Mouse (Mus musculus) neural tube, embryonic 10.5 days (tissue): Measurements from ENCODE around the gene Dusp13.

Experiments
- DNase-seq: peaks from one replicate; pipeline ENCODE4 v3.0.0-alpha.2; 2017; ENCODE audit warnings: low spot score; ENCODE audit errors: extremely low spot score

Gene Dusp13

GRCm38 (mm10) chr14:21750881-21751542, at the start of gene Dusp13:
Gene Dusp13, minus strand, starts transcription at chr14:21751181.
- peak; percentile 66 for DNase-seq

GRCm38 (mm10) chr14:21800641-21801040, 49.7 kb upstream of the Dusp13 start:
- DNase-seq: no peak

- no peak for DNase-seq
Measured at GRCm38 (mm10) chr14:21792250-21792649, 41.3 kb upstream of the Dusp13 start.

GRCm38 (mm10) chr14:21791722-21792121, 40.7 kb upstream of the Dusp13 start:
- DNase-seq: no peak

- no peak for DNase-seq
Measured at GRCm38 (mm10) chr14:21790585-21791251, 39.7 kb upstream of the Dusp13 start.

- no peak for DNase-seq
Measured at GRCm38 (mm10) chr14:21788121-21788520, 37.1 kb upstream of the Dusp13 start.

GRCm38 (mm10) chr14:21787374-21787773, 36.4 kb upstream of the Dusp13 start:
- DNase-seq: no peak

- DNase-seq: no peak
Measured at GRCm38 (mm10) chr14:21786500-21786899, 35.5 kb upstream of the Dusp13 start.

GRCm38 (mm10) chr14:21776201-21776600, 25.2 kb upstream of the Dusp13 start:
- no peak for DNase-seq

- no peak for DNase-seq
Measured at GRCm38 (mm10) chr14:21773946-21774345, 23.0 kb upstream of the Dusp13 start.

- no peak for DNase-seq
Measured at GRCm38 (mm10) chr14:21772506-21773281, 21.7 kb upstream of the Dusp13 start.

- no peak for DNase-seq
Measured at GRCm38 (mm10) chr14:21766398-21766958, 15.5 kb upstream of the Dusp13 start.

- no peak for DNase-seq
Measured at GRCm38 (mm10) chr14:21765754-21766397, 14.9 kb upstream of the Dusp13 start.

GRCm38 (mm10) chr14:21764646-21765045, 13.7 kb upstream of the Dusp13 start:
- DNase-seq: no peak

- no peak for DNase-seq
Measured at GRCm38 (mm10) chr14:21763736-21764135, 12.8 kb upstream of the Dusp13 start.

GRCm38 (mm10) chr14:21761560-21761959, 10.6 kb upstream of the Dusp13 start:
- DNase-seq: no peak

- no peak for DNase-seq
Measured at GRCm38 (mm10) chr14:21753367-21753766, 2.4 kb upstream of the Dusp13 start.

GRCm38 (mm10) chr14:21752411-21752810, 1.4 kb upstream of the Dusp13 start:
- DNase-seq: no peak

GRCm38 (mm10) chr14:21750008-21750880, 737 bp downstream of the Dusp13 start, which contains the start of gene Samd8:
Gene Samd8, plus strand, starts transcription at chr14:21750531.
- DNase-seq: peak; percentile 88

GRCm38 (mm10) chr14:21748142-21748870, 2.7 kb downstream of the Dusp13 start:
- peak; percentile 35 for DNase-seq
